Mouse (Mus musculus) heart, postnatal 36 days (tissue): ENCODE measurements around the gene Zfp609. TPM values are rescaled to one million over a fixed set of nuclear protein-coding genes. Genes with fewer than 3 reads are reported as not detected.
"Not testable (repeated sequence)": the region's sequence is repeated elsewhere in the genome, so short reads cannot be mapped to it uniquely, and the experiment has no call there.

Experiments
- DNase-seq, 2 experiments: peaks; one replicate each; pipeline ENCODE4 v3.0.0; 2021 to 2022
- intact Hi-C: fragments of 180-260 bp; cut with DNase I; formaldehyde crosslinking; loops from one replicate; pipeline ENCODE4 v1.15.1; 2025
- total RNA-seq, 2 experiments: library from RNA; stranded (reverse); gene quantifications; 2 replicates each; pipeline ENCODE4 v1.2.3; 2021

Gene Zfp609
- total RNA-seq, 2 experiments from 2014 or later: 22.6 to 25.3 TPM

GRCm38 (mm10) chr9:65734931-65735330 is 92.4 kb downstream of the Zfp609 start:
- no peak for DNase-seq
- intact Hi-C loops: no loop called here

GRCm38 (mm10) chr9:65728588-65728987 is 98.8 kb downstream of the Zfp609 start:
- intact Hi-C loops: no loop called here
- DNase-seq: no peak

GRCm38 (mm10) chr9:65727491-65727890 is 99.9 kb downstream of the Zfp609 start:
- intact Hi-C loops: no loop called here
- no peak for DNase-seq

DNA sequence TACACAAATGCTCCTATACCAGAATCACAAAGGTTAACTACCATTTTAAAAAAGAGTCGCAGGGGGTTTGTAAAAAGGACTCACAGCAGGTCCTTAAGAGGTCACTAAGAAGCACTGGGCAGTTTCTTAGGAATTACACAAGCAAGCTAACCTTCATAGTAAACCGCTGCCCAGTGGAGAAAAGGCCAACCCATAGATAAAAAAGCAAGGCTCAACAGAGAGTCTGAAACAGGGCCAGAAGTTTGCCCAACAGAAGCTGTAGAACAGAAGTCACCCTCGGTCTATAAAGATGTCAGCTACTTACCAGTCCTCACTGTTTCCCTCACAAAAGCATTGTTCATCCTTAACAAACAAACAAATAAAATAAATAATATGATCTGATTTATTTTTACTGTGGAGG is 100.9 kb downstream of the Zfp609 start:
- intact Hi-C loops: no loop called here
- DNase-seq: no peak

DNA sequence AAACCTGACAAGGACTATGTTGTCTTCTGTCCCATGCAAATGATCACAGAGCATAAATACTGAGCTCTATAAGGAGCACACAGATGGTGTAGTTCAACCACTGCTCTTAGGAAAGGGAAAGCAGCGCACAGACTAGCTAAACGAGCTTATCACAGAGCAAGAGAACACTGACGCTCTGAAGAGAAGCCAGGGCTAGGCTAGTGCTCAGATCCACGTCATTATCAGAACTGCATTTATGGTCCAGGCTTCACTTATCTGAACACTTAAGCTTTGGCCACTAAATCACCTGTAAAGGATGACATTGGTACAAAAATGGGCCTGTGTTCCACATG is 102.1 kb downstream of the Zfp609 start:
- DNase-seq: no peak
- intact Hi-C loops: no loop called here

DNA sequence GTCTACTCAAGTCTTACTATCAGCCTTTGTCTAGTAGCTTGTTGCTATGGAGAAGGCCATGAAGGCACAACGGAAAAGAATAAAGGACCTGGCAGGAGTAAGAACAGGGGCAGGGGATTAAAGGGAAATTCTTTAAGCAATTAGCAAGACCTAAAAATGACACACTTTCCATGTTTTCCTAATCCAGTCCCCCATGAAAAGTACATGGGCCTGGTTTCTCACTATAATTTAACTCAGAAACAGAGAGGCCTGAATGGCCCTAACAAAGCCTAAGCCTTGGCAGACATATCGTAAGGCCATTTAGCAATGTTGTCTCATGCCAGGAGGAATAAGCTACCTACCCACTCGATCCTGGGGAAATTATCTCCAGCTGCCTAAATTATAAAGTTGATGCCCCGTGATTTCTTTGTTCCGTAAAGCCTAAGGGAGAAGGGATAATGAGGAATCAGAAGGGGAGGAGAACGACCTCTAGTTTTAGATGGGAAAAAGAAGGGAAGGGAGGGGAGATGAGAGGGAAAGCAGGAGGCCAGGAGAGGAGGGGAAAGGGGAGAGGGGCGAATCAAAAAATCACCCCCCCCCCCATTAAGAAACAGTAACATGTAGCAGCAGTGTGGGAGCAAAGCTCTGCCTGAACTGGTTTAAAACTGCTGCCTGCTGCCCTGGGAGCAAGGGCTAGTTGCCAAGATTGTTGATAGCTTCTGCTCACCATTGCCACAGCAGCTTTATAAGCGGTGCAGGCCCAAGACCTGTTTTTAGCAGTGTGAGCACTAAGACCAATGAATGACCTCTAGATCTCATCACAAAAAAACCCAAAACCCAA is 102.7 kb downstream of the Zfp609 start:
- intact Hi-C loops: no loop called here

DNA sequence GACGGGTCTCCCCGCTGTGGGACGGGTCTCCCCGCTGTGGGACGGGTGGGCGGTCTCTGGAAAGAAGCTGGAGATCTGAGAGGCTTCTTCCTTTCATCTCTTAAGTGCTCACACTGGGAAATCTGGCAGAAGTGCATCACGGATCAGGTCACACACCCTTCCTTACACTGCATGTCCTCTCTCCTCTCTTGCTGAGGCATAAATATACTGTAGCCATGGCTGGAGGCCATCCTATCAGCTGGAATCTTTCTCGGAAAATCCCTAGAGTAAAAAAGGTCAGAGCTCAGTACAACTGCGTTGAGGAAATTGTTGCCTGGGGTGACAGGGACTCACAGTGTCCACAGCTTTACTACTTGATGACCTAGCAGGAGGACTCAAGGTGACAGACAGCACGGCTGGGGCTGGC is 106.2 kb downstream of the Zfp609 start:
- peak; percentile 18 to 43 for DNase-seq
- intact Hi-C loops: no loop called here

More for the DNA sequence above, 102.7 kb downstream of the Zfp609 start:
- peak; percentile 45 to 51 for DNase-seq

DNA sequence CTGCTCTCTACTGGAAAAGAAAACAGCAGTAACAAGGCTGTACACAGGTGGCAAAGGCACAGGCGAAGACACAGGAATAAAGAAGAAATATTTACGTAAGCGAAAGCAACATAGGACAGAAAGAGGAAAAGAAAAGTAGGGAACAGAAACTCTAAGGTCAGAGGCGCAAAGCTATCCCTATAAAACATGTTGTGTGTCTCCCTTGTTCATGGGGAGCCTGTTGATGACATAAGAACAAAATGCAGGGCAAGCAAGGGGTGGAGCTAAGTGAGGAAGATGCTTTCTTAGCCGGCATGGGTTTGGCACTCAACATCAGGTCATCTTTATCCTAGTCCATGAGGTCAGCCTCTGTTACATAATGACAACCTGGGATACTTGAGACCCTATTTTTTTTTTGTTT is 109.2 kb downstream of the Zfp609 start:
- DNase-seq: no peak
- intact Hi-C loops: no loop called here

DNA sequence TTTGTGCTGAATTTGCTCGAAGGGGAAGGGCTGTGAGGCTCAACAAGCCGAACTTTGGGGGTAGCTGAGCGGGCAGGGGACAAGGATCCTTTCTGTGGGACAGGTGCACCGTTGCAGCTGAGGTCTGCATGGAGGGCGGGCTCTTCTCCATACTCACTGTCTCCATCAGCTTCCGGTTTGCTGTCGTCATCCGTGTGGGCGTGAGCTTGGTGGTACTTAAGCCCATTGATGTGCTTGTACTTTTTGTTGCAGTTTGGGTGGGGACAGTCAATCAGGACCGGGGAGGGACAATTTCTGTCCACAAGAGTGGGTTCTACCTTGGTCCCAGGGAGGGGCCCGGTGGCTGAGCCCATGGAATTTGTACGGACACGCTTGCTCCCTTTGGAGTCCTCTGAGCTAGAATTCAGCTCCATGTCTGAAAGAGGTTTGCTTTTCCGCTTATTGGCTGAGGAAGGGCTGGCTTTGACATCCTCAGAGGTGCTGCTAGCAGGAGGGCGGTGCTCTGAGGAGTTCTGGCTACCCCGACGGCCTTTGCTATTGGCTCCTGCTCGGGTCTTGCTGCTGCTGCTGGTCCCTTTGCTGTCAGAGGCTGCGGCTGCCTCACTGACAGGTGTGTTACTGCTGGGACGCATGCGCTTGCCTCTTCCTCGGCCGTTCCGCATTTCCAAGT is 123.3 kb downstream of the Zfp609 start:
- intact Hi-C loops: no loop called here
- DNase-seq: no peak

DNA sequence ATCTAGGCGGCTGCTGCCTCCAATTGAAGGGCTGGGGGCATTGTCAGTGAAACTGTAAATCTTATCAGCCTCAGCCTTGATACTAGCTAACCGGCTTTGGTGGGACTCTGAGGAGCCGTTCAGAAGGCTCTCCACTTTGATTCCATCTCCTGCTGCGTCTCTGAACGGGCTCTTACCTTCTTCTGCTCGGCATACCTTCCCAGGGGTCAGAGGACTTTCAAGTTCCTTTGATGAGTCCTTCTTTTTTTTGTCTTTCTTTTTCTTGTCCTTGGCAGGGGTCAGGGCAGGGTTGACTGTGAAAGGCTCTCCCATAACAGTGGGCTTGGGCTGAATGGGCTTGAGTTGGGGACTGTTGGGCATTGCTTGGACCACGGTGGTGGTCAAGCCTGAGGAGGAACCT is 124.1 kb downstream of the Zfp609 start:
- intact Hi-C loops: no loop called here
- DNase-seq: no peak

DNA sequence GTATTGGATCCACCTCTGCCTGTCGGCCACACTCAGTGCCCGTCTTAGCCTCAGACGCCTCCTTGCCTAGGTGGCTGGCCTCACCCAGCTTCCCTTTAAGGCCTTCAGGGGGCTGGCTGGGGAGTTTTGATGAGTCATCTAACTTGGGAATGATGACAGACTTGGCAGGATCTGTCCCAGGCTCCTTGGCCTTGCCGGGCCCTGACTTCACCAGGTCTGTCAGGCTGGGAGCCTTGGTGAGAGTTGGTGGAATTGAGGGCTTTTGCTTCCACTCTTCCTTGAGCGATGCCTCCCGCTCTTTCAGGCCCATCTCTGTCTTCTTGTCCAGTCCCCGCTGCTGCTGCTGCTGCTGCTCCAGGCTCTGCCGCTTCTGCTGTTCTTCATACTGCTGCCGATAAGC is 125.1 kb downstream of the Zfp609 start:
- DNase-seq: no peak

GRCm38 (mm10) chr9:65700504-65700903 is 126.9 kb downstream of the Zfp609 start:
- no peak for DNase-seq
- intact Hi-C loops: no loop called here

More for the DNA sequence above, 125.1 kb downstream of the Zfp609 start:
- intact Hi-C loops: no loop called here

DNA sequence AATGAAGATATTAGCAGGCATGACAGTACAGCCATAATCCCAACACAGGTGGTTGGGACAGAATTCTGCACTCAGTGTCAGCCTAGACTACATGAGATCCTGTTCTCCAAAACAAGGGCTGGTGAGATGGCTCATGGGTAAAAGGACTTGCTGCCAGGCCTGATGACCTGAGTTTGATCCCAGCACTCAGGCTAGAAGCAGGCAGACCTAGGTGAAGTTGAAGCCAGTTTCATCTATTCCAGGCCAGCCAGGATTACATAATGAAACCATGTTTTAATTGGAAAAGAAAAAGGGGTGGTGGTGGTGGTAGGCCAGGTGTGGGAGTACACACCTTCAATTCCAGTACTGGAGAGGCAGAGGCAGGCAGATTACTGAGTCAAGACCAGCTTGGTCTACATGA is 129.4 kb downstream of the Zfp609 start:
- intact Hi-C loops: loop anchor here (10.0 kb wide), 1 partner anchor 307 kb away; no protein-coding TSS in a partner anchor
- DNase-seq: no peak

DNA sequence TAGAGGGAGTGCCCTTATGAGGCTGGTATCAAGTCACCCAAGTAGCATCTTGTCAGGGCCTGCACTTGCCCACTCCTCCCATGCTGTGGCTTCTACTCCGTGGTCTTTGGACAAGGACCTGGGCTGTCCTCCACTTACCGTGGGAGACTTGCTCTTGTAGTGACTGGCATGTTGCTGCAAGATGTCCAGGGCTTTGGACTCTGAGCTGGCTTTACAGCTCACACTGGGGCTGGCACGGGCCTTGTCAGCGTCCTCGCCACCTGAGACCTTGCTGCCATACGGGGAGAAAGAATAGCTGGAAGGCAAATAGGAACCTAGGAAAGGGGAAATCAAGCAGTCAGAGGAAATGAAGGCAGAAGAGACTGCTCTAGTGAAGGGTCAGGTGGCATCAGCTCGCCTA is 130.0 kb downstream of the Zfp609 start:
- no peak for DNase-seq
- intact Hi-C loops: loop anchor here (10.0 kb wide), 1 partner anchor 307 kb away; no protein-coding TSS in a partner anchor

DNA sequence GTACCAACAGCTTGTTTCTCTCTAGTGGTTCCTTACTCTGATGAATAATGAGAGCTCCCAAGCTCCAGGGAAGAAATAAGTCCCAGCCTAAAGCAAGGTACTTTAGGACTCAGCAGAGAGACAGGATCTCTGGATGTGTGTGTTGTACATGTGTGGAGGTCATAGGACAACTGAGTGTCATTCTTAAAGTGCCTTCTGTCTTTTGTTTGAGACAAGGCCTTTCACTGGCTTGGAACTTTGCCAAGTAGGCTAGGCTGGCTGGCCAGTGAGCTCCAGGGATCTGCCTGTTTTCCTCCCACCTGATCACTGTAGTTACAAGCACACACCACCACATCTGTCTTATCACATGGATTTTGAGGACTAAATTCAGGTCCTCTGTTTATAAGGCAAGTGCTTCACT is 131.0 kb downstream of the Zfp609 start:
- intact Hi-C loops: loop anchor here (10.0 kb wide), 1 partner anchor 308 kb away; no protein-coding TSS in a partner anchor
- DNase-seq: peak in 1 of 2 experiments; percentile 41

GRCm38 (mm10) chr9:65695646-65696045 is 131.7 kb downstream of the Zfp609 start:
- intact Hi-C loops: loop anchor here (1.0 to 10.0 kb wide), 3 partner anchors 134 to 309 kb away; no protein-coding TSS in a partner anchor
- DNase-seq: peak; percentile 28 to 54

DNA sequence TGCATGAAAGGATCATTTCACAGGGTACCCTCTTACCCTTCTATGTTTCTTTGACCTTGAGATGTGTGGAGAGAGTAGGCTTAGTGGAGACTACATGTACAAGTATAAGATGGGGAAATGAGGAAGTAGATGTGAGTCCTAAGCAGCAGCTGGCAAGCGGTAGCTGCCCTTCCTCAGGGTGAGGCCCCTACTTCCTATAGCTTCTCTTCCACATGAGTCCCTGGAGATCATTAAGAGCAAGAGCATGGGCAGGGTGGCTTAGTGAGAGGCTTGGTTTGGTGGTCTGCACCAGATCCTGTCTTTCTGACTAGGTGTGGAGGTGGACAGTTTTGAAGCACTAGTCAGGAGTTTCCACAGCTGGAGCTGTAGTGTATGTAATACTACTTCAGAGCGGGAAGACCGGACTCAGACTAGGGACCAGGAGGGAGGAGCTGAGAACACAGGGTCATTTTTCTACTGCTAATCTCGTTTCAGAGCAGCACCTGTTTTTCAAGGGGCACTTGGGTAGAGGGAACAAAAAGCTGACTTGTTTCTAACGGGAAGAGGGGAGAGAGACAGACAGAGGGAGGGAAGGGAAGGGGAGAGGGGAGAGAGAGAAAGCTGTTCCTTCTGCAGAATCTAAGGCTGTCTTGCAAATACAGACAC is 134.3 kb downstream of the Zfp609 start:
- intact Hi-C loops: loop anchor here (10.0 kb wide), 1 partner anchor 312 kb away; no protein-coding TSS in a partner anchor
- DNase-seq: no peak

GRCm38 (mm10) chr9:65692466-65692865 is 134.9 kb downstream of the Zfp609 start:
- intact Hi-C loops: loop anchor here (10.0 kb wide), 1 partner anchor 312 kb away; no protein-coding TSS in a partner anchor
- no peak for DNase-seq

DNA sequence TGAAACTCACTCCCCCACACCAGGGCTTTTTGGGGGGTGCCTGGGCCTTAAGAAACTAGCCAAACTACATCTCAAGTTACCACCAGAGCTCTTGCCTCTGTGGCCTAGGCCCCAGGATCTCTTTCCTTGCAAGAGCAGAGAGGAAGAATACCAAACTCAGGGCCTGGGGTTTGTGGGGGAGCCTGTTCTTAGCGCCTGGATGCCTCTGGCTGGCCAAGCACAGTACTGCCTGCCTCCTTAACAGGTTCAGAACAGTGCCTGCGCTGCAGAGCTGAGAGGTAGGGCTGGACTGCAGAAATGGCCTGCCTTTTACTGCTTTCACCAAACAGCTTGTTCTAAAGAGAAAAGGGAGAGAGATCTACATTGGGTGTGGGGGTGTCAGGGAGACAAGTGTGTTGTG is 137.5 kb downstream of the Zfp609 start:
- intact Hi-C loops: loop anchor here (10.0 kb wide), 1 partner anchor 315 kb away; no protein-coding TSS in a partner anchor
- DNase-seq: not testable (repeated sequence)

- DNase-seq: no peak
- intact Hi-C loops: loop anchor here (1.0 kb wide), 1 partner anchor 18 kb away; no protein-coding TSS in a partner anchor
Observed at GRCm38 (mm10) chr9:65684704-65685103, 142.7 kb downstream of the Zfp609 start.

- intact Hi-C loops: no loop called here
- no peak for DNase-seq
Observed at GRCm38 (mm10) chr9:65682994-65683393, 144.4 kb downstream of the Zfp609 start.
